Mouse (Mus musculus) large intestine, adult 2 months (tissue): Measurements from ENCODE around the gene 6030452D12Rik. TPM values are rescaled to one million over a fixed set of nuclear protein-coding genes. Genes with fewer than 3 reads are reported as not detected.

Source experiments
- DNase-seq: peaks from one replicate; pipeline ENCODE4 v3.0.0-alpha.2; 2012; ENCODE audit warnings: low read depth, low spot score
- WGBS: fragments of 180-500 bp; shearing (Covaris S2); methylation state at CpG from one replicate; pipeline ENCODE4 v1.1.7; 2018; 5-methylcytosine and 5-hydroxymethylcytosine counted together
- polyA plus RNA-seq: library from polyadenylated mRNA; depleted of rRNA; stranded (reverse); fragments of >200 nt; gene quantifications from 2 replicates; pipeline ENCODE4 v1.2.3, GENCODE M21; 2012; rRNA removed

The 6030452D12Rik gene
- polyA plus RNA-seq, 1 experiment: not detected

- no peak for DNase-seq
- 98% methylated on average over 1 of the region's 1 CpGs for WGBS
These were observed 50.6 kb downstream of the 6030452D12Rik start for GRCm38 (mm10) chr8:106550906-106551305.

DNA sequence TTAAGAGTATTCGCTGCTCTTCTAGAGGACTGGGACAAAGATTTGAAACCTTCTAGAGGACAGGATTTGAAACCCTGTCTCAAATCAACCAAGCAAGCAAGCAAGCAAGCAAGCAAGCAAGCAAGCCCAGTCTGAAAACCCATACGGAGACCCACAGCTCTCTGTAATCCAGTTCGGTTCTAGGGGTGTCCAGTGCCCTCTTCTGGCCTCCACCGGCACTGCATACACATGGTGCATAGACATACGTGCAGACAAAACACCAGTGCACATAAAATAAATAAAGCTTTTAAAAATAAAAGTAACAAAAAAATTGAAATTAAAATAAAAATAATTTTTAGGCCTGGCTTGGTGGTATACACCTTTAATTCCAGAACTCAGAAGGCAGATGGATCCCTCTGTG, 53.7 kb downstream of the 6030452D12Rik start:
- whole genome bisulfite sequencing: 97% methylated on average over 5 of the region's 5 CpGs
- no peak for DNase-seq

GRCm38 (mm10) chr8:106556068-106556645, 55.8 kb downstream of the 6030452D12Rik start:
- WGBS: 48% methylated on average over 6 of the region's 7 CpGs
- DNase-seq: no peak

Other genes with a start within 250 kb of the 6030452D12Rik start
- 54.3 and 81.6 TPM in 2 replicates for gene Smpd3, start 162.5 kb upstream of the 6030452D12Rik start, polyA plus RNA-seq
- gene Zfp90, start 85.2 kb upstream of the 6030452D12Rik start, polyA plus RNA-seq: 1.4 and 1.7 TPM in 2 replicates
- gene Cdh3, start 10.4 kb downstream of the 6030452D12Rik start, polyA plus RNA-seq: 1.2 and 1.3 TPM in 2 replicates
- gene Gm10073, start 72.9 kb downstream of the 6030452D12Rik start, polyA plus RNA-seq: 106 and 113 TPM in 2 replicates
- gene Cdh1, start 102.8 kb downstream of the 6030452D12Rik start, polyA plus RNA-seq: 167 and 291 TPM in 2 replicates
- 1.8 and 2.8 TPM in 2 replicates for gene Tango6, start 182.5 kb downstream of the 6030452D12Rik start, polyA plus RNA-seq